Mouse (Mus musculus) liver, embryonic 14.5 days (tissue): ENCODE results near the gene Pik3cd. TPM values are rescaled to one million over a fixed set of nuclear protein-coding genes. Genes with fewer than 3 reads are reported as not detected.

Experiments used
- ATAC-seq: fragments of 200-750 bp; cut with Nextera tagmentation; 2 replicates; pipeline ENCODE4 v1.8.0; 2017; ENCODE audit warnings: moderate number of reproducible peaks, mild to moderate bottlenecking, moderate library complexity; ENCODE audit not compliant: insufficient read depth
- DNase-seq, 3 experiments: peaks; one replicate each; pipeline ENCODE4 v3.0.0-alpha.2; 2012 to 2013; ENCODE audit warnings: low read depth in 3 of 3, low spot score in 3 of 3
- H3K27ac ChIP-seq: fragments of 300-500 bp; sonication (generic); 2 replicates; pipeline ENCODE4 v1.5.1; 2014; ENCODE audit warnings: moderate library complexity, mild to moderate bottlenecking, control low read depth, inconsistent platforms
- H3K27me3 ChIP-seq: fragments of 300-500 bp; sonication (generic); 2 replicates; pipeline ENCODE4 v1.6.1; 2014; ENCODE audit warnings: mild to moderate bottlenecking, low read length, moderate library complexity; ENCODE audit not compliant: control insufficient read depth, insufficient read depth
- H3K36me3 ChIP-seq: fragments of 300-500 bp; sonication (generic); replicated peaks from 2 replicates; pipeline ENCODE4 v1.6.1; 2014; ENCODE audit warnings: low read depth; ENCODE audit not compliant: control insufficient read depth, insufficient read depth
- H3K4me1 ChIP-seq, 2 experiments: fragments of 200-500 bp in 1 of 2; fragments of 300-500 bp in 1 of 2; sonication (generic) in 1 of 2; replicated peaks; 2 replicates each; pipeline ENCODE4 v1.6.1; 2012 to 2014; ENCODE audit warnings: antibody characterized with exemption in 1 of 2, inconsistent platforms in 1 of 2, low read length in 1 of 2; ENCODE audit not compliant: control insufficient read depth in 2 of 2, insufficient read depth in 2 of 2
- H3K4me2 ChIP-seq: fragments of 300-500 bp; sonication (generic); 2 replicates; pipeline ENCODE4 v1.6.1; 2014; ENCODE audit warnings: low read depth, mild to moderate bottlenecking, control low read depth, moderate library complexity
- H3K4me3 ChIP-seq, 2 experiments: fragments of 200-500 bp in 1 of 2; fragments of 300-500 bp in 1 of 2; sonication (generic) in 1 of 2; 2 replicates each; pipeline ENCODE4 v1.5.1; 2012 to 2014; ENCODE audit warnings: low read depth in 2 of 2, low read length in 2 of 2, mild to moderate bottlenecking in 2 of 2, control low read depth in 1 of 2, inconsistent platforms in 1 of 2, moderate library complexity in 1 of 2; ENCODE audit not compliant: insufficient read depth in 1 of 2
- H3K9ac ChIP-seq: fragments of 300-500 bp; sonication (generic); replicated peaks from 2 replicates; pipeline ENCODE4 v1.6.1; 2014; ENCODE audit warnings: mild to moderate bottlenecking, control low read depth, moderate library complexity
- H3K9me3 ChIP-seq: fragments of 300-500 bp; sonication (generic); 2 replicates; pipeline ENCODE4 v1.6.1; 2016; ENCODE audit warnings: low read length, mixed read lengths; ENCODE audit not compliant: control insufficient read depth
- CTCF ChIP-seq: IDR thresholded peaks from 2 replicates; pipeline ENCODE4 v1.5.1; 2016; ENCODE audit warnings: antibody characterized with exemption, low read depth, control low read depth
- EP300 ChIP-seq: IDR thresholded peaks from 2 replicates; pipeline ENCODE4 v1.6.1; 2016; ENCODE audit warnings: antibody characterized with exemption, low read depth
- WGBS: fragments of 180-500 bp; shearing (Covaris S2); extraction: QIAGEN DNeasy Blood & Tissue Kit; methylation state at CpG from one replicate; pipeline ENCODE4 v1.1.7; 2014; ENCODE audit not compliant: insufficient replicate concordance; 5-methylcytosine and 5-hydroxymethylcytosine counted together
- polyA plus RNA-seq, 2 experiments: library from polyadenylated mRNA; depleted of rRNA in 1 of 2; stranded (reverse) in 1 of 2; unstranded in 1 of 2; fragments of >200 nt; fragmentation: Nextera tagmentation in 1 of 2; extraction: Ambion mirVana in 1 of 2; gene quantifications; 2 replicates each; pipeline versions ENCODE4 v1.2.1 to v1.2.3; 2012 to 2014

Gene Pik3cd
- polyA plus RNA-seq, 2 experiments, result 3.9 to 4.3 TPM

DNA sequence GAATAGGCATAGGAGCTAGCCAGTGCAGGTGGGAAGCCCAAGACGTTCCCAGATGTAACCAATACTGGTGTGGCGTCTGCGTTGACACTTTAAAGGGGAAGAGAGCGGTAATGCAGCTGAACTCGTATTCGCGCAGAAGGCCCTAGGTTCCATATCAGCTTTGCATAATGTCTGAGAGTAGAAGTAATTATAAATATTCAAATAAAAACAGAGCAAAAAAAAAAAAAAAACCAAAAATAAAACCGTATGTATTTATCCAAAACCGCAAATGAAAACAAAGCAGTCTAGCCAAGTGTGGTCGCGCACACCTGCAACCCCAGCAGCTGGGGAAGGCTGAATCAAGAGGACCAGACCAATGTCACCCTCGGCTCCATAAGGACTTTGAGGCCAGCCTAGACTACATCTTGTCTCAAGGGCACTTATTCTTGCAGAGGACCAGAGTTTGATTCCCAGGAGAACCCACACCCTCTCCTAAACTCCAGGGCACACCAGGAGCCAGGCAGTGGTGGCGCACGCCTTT lies 39.7 kb upstream of the Pik3cd start:
- Histone ChIP-seq H3K27me3 (no peaks in the 10 kb centered on the region), H3K27ac (no peak overlapping the region), H3K4me2 (no peak overlapping the region), H3K9me3 (no peaks in the 10 kb centered on the region), H3K4me1 (peaks cover 0 to 6% of the 10 kb centered on the region in 2 experiments; a peak in 3 of 4 replicates), H3K4me3 (no peak overlapping the region), H3K9ac (no peak overlapping the region), H3K36me3 (no peaks in the 10 kb centered on the region)
- DNase-seq, result no peak
- TF ChIP-seq CTCF, result no peak
- no peak for TF ChIP-seq EP300
- 88% methylated on average over 14 of the region's 14 CpGs for WGBS
- ATAC-seq, result no peak

DNA sequence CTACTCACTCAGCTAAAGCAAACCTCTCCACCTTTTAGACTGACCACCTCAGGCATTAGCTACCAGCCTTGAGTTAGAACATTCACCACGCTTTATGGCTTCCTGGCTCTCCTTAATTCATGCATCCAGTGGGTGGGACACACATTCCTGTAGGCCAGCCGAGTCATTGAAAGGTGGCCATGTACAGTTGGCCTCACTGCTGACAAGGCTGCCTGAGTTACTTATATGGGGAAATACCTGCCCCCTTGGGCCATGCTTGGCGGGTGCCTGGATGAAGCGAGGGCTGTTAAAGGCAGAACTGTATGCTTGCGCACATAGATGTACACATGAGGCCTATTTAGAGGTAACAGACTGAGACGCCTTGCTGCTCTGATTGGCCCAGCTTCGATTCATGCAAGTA lies 37.9 kb upstream of the Pik3cd start:
- WGBS, result 79% methylated on average over 7 of the region's 7 CpGs
- no peaks in the 10 kb centered on the region for H3K27me3 ChIP-seq
- H3K27ac ChIP-seq, result no peak overlapping the region
- no peaks in the 10 kb centered on the region; the same call in 1 of the 2 replicates for H3K36me3 ChIP-seq
- TF ChIP-seq EP300 (no peak), CTCF (no peak)
- H3K4me1 ChIP-seq, result peaks cover 0 to 10% of the 10 kb centered on the region in 2 experiments; a peak in 3 of 4 replicates
- no peak overlapping the region for H3K9ac ChIP-seq
- DNase-seq (no peak), ATAC-seq (no peak)
- H3K4me3 ChIP-seq, result no peak overlapping the region
- no peak overlapping the region for H3K4me2 ChIP-seq
- H3K9me3 ChIP-seq, result no peaks in the 10 kb centered on the region

DNA sequence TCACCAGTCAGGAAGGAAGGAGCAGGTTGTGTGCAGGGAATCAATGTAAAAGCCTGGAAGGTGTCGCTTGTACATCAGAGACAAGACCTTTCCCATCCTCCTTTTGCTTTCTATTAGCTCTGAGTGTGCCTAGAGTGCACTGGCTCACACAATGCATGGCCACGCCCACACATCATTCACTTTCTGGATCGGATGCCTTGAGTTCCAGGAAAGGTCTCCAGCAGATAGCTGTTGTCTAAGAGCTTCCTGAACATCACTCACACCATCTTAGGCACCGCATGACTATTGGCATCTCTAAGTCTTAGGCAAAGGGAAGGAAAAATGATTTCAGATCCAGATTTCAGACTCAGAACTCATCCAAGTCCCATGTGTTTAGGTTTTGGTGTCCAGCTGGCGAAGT lies 37.1 kb upstream of the Pik3cd start:
- TF ChIP-seq EP300, result no peak
- no peak for TF ChIP-seq CTCF
- H3K4me2 ChIP-seq, result no peak overlapping the region
- WGBS, result 49% methylated on average over 5 of the region's 5 CpGs

DNA sequence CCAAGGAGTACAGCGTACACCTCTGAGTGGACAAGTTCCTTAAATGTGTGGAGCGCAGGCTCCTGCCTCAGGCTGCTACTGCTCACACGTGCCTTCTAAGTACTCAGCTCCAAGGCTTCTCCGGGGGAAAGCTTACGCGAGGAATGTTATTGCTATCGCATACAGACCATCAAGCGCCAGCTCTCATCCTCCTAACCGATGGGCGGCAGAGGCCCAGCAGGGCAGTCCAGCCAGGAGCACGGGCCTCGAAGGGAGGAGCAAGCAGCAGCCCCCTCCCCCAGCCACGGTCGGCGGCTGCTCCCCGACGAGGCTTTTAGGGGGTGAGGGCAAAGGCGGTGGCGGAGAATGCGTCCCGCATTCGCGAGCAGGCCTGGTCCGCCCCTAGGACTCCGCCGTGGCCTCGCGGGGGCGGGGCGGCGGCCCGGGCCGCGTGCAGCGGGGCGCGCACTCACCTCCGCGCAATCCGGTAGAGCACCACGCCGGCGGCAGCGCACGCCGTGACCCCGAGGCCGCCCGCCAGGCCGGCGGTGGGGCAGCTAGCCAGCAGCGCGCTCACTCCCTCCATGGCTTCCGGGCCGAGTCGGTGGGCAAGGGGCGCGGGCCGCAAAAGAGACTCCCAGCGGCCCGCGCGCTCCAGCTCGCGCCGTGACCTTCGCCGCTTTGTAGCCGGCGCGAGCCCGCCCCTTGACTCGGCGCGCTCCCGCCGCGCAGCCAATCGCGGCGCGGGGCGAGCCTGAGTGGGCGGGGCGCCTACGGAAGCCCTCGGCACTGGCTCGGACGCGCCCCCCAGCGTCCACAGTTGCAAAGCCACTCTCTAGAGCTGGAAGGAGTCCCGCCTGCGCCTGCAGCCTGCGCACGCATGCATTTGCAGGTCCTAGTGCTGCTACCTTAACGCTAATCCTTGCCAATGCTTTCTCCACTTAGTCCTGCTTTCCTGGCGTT lies 35.3 kb upstream of the Pik3cd start, which contains the start of gene Tmem201:
Gene Tmem201 (minus strand): TSS at position 662 of the 942 bp plus-strand sequence.
- H3K36me3 ChIP-seq, result no peaks in the 10 kb centered on the region; the same call in 1 of the 2 replicates
- no peaks in the 10 kb centered on the region for H3K27me3 ChIP-seq
- DNase-seq (peak; percentile 79 to 84 (median 82)), ATAC-seq (peak; percentile 92)
- WGBS, result under 1% methylated on average over 88 of the region's 97 CpGs
- peak within 1 kb of the TSS; percentile 67 to 84 for H3K4me3 ChIP-seq
- TF ChIP-seq EP300 (no peak), CTCF (peak; percentile 90)
- H3K27ac ChIP-seq, result no peak within 1 kb of the TSS; the same call in 1 of the 2 replicates
- H3K9me3 ChIP-seq, result no peaks in the 10 kb centered on the region
- peaks cover 0 to 10% of the 10 kb centered on the region in 2 experiments; a peak in 3 of 4 replicates for H3K4me1 ChIP-seq
- H3K9ac ChIP-seq, result peak within 1 kb of the TSS; percentile 82
- H3K4me2 ChIP-seq, result peak within 1 kb of the TSS; percentile 100

More for the DNA sequence above, 37.1 kb upstream of the Pik3cd start:
- no peaks in the 10 kb centered on the region for H3K9me3 ChIP-seq
- ATAC-seq (no peak), DNase-seq (no peak)
- H3K27ac ChIP-seq, result no peak overlapping the region
- H3K4me1 ChIP-seq, result peaks cover 0 to 10% of the 10 kb centered on the region in 2 experiments; a peak in 3 of 4 replicates
- no peak overlapping the region for H3K4me3 ChIP-seq
- no peaks in the 10 kb centered on the region; the same call in 1 of the 2 replicates for H3K36me3 ChIP-seq
- no peaks in the 10 kb centered on the region for H3K27me3 ChIP-seq
- no peak overlapping the region for H3K9ac ChIP-seq

DNA sequence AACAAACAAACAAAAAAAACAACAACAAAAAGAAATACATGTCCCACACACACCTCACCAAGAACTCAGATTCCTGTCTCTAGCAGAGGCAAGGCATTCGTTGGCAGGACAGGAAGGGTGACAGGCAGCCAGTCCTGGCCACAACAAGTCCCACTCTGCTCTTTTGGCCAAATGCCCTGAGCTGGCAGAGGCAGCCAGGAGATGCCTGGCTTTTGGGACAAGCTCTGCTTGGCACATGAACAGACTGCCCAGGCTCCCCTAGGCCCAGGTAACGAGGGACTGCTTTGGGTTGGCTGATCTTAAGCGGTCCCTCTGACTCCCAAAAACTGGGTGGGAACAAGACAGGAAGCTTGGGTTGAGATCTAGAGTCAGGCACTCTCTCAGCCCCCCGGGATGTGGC lies 34.2 kb upstream of the Pik3cd start:
- Histone ChIP-seq H3K9ac (peak overlapping the region; percentile 82), H3K4me1 (peaks cover 0 to 10% of the 10 kb centered on the region in 2 experiments; a peak in 3 of 4 replicates), H3K9me3 (no peaks in the 10 kb centered on the region), H3K27me3 (no peaks in the 10 kb centered on the region), H3K4me2 (peak overlapping the region; percentile 100), H3K4me3 (peak overlapping the region; percentile 67 to 84), H3K27ac (no peak overlapping the region), H3K36me3 (no peaks in the 10 kb centered on the region; the same call in 1 of the 2 replicates)
- no peak for TF ChIP-seq EP300
- TF ChIP-seq CTCF, result no peak
- WGBS, result 25% methylated on average over 4 of the region's 4 CpGs
- ATAC-seq (no peak), DNase-seq (no peak)
